Mouse (Mus musculus) megakaryocyte, embryonic 14.5 days (primary cell): ENCODE results near the gene Pdia5. TPM values are rescaled to one million over a fixed set of nuclear protein-coding genes. Genes with fewer than 3 reads are reported as not detected.

Source experiments
- H3K27me3 ChIP-seq: replicated peaks from 2 replicates; pipeline ENCODE3; 2012; ENCODE audit warnings: inconsistent platforms
- H3K36me3 ChIP-seq: replicated peaks from 2 replicates; pipeline ENCODE3; 2012; ENCODE audit warnings: low read length, inconsistent platforms, mixed read lengths
- H3K4me1 ChIP-seq: 2 replicates; pipeline ENCODE4 v1.6.1; 2012; ENCODE audit warnings: inconsistent platforms
- H3K4me3 ChIP-seq: replicated peaks from 2 replicates; pipeline ENCODE3; 2012; ENCODE audit warnings: moderate library complexity, mild to moderate bottlenecking, inconsistent platforms
- H3K9me3 ChIP-seq: 2 replicates; pipeline ENCODE4 v1.6.1; 2012; ENCODE audit warnings: inconsistent platforms
- FLI1 ChIP-seq: IDR thresholded peaks from 2 replicates; pipeline ENCODE4 v1.6.1; 2012; ENCODE audit warnings: low read length, inconsistent platforms, mixed read lengths
- GATA1 ChIP-seq: IDR thresholded peaks from 3 replicates; pipeline ENCODE4 v1.6.1; 2012; ENCODE audit warnings: mixed read lengths, low read length, inconsistent platforms, borderline replicate concordance
- polyA plus RNA-seq: library from polyadenylated mRNA; stranded (reverse); fragments of >175 nt; gene quantifications from 2 replicates; pipeline ENCODE4 v1.2.3, GENCODE M21; 2012; ENCODE audit warnings: low replicate concordance; ENCODE audit not compliant: insufficient read depth

The Pdia5 gene
- polyA plus RNA-seq, 1 experiment = 5.7 TPM

GRCm38 (mm10) chr16:35508581-35508980 lies 17.9 kb upstream of the Pdia5 start:
- Histone ChIP-seq H3K9me3 (peaks cover 36% of the 10 kb centered on the region), H3K27me3 (peaks cover 42% of the 10 kb centered on the region), H3K4me1 (peaks cover 6% of the 10 kb centered on the region), H3K4me3 (no peak overlapping the region), H3K36me3 (no peaks in the 10 kb centered on the region)
- no peak for TF ChIP-seq GATA1
- no peak for TF ChIP-seq FLI1

DNA sequence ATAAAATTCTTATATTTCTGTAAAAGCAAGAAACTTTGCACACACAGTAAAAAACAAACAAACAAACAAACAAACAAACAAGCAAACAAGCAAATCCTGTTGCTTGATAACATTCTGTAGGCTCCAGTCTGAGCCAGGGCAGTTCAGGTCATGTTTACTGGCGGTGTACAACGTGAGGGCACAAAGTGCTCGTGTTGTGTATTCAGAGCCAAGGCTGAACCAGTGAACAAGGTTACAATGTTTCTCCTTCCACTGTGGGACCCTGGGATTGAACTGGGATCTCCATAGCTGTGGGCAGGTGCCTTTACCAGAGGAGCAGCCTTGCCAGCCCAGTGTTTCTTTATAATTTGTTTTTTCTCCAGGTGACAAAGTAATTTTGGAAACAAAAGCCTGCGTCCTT lies 15.1 kb upstream of the Pdia5 start:
- Histone ChIP-seq H3K9me3 (peaks cover 32% of the 10 kb centered on the region), H3K27me3 (peaks cover 29% of the 10 kb centered on the region), H3K4me1 (peaks cover 6% of the 10 kb centered on the region), H3K4me3 (no peak overlapping the region), H3K36me3 (no peaks in the 10 kb centered on the region)
- no peak for TF ChIP-seq FLI1

GRCm38 (mm10) chr16:35504266-35504665 lies 13.6 kb upstream of the Pdia5 start:
- Histone ChIP-seq H3K27me3 (peaks cover 23% of the 10 kb centered on the region), H3K4me1 (peaks cover 6% of the 10 kb centered on the region), H3K4me3 (peak overlapping the region; percentile 17), H3K9me3 (peaks cover 41% of the 10 kb centered on the region), H3K36me3 (no peaks in the 10 kb centered on the region)
- TF ChIP-seq FLI1 (no peak), GATA1 (no peak)

GRCm38 (mm10) chr16:35502456-35502855 lies 11.8 kb upstream of the Pdia5 start:
- no peak for TF ChIP-seq FLI1
- TF ChIP-seq GATA1 = no peak
- peaks cover 41% of the 10 kb centered on the region for H3K9me3 ChIP-seq
- H3K36me3 ChIP-seq = no peaks in the 10 kb centered on the region
- H3K27me3 ChIP-seq = peaks cover 16% of the 10 kb centered on the region
- peaks cover 6% of the 10 kb centered on the region for H3K4me1 ChIP-seq
- H3K4me3 ChIP-seq = no peak overlapping the region

- TF ChIP-seq GATA1 (no peak), FLI1 (no peak)
- Histone ChIP-seq H3K4me1 (peaks cover 6% of the 10 kb centered on the region), H3K9me3 (peaks cover 43% of the 10 kb centered on the region), H3K4me3 (no peak overlapping the region), H3K27me3 (peaks cover 19% of the 10 kb centered on the region), H3K36me3 (no peaks in the 10 kb centered on the region)
These were observed 10.6 kb upstream of the Pdia5 start for GRCm38 (mm10) chr16:35501106-35501760.

- Histone ChIP-seq H3K9me3 (peaks cover 47% of the 10 kb centered on the region), H3K4me3 (no peak overlapping the region), H3K27me3 (peaks cover 15% of the 10 kb centered on the region), H3K36me3 (no peaks in the 10 kb centered on the region), H3K4me1 (peaks cover 6% of the 10 kb centered on the region)
- TF ChIP-seq GATA1 = no peak
- no peak for TF ChIP-seq FLI1
These were observed 9.7 kb upstream of the Pdia5 start for GRCm38 (mm10) chr16:35500342-35500741.

- Histone ChIP-seq H3K27me3 (peaks cover 35% of the 10 kb centered on the region), H3K9me3 (peaks cover 5% of the 10 kb centered on the region; the same call in 1 of the 2 replicates), H3K36me3 (no peaks in the 10 kb centered on the region), H3K4me1 (peaks cover 54% of the 10 kb centered on the region), H3K4me3 (peak overlapping the region; percentile 93)
- TF ChIP-seq GATA1 (no peak), FLI1 (no peak)
These were observed 880 bp downstream of the Pdia5 start for GRCm38 (mm10) chr16:35489793-35490192.

GRCm38 (mm10) chr16:35489066-35489718 lies 1.5 kb downstream of the Pdia5 start:
- Histone ChIP-seq H3K4me3 (peak overlapping the region; percentile 93), H3K4me1 (peaks cover 60% of the 10 kb centered on the region), H3K36me3 (no peaks in the 10 kb centered on the region), H3K27me3 (peaks cover 30% of the 10 kb centered on the region), H3K9me3 (no peaks in the 10 kb centered on the region)
- TF ChIP-seq GATA1 (no peak), FLI1 (no peak)

DNA sequence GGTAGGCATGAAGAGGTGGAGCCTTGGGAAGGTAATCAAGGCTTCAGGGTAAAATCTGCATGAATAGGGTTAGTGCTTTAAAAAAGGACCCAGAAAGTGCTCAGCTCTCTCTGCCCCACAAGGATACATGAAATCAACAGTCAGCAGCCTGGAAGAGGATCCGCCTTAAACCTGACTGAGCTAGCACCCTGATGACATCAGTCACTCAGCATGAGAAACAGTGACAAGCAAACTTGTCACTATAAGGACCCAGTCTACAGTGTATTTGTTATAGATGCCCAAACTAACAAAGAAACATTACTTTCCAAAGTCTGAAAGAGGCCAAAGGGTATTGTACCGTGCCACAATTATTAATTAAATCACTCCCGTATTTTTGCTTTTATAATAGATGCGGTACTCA lies 2.9 kb downstream of the Pdia5 start:
- TF ChIP-seq FLI1 = no peak
- peaks cover 21% of the 10 kb centered on the region for H3K27me3 ChIP-seq

GRCm38 (mm10) chr16:35487056-35487455 lies 3.6 kb downstream of the Pdia5 start:
- no peak overlapping the region for H3K4me3 ChIP-seq
- peaks cover under 1% of the 10 kb centered on the region for H3K36me3 ChIP-seq
- TF ChIP-seq GATA1 (no peak), FLI1 (no peak)
- H3K4me1 ChIP-seq = peaks cover 62% of the 10 kb centered on the region
- peaks cover 15% of the 10 kb centered on the region for H3K27me3 ChIP-seq
- H3K9me3 ChIP-seq = peaks cover 3% of the 10 kb centered on the region

More for the DNA sequence above, 2.9 kb downstream of the Pdia5 start:
- Histone ChIP-seq H3K4me1 (peaks cover 62% of the 10 kb centered on the region), H3K9me3 (0 out of 2 replicates have a peak, but pooled peaks cover under 1% of the 10 kb centered on the region), H3K36me3 (no peaks in the 10 kb centered on the region), H3K4me3 (no peak overlapping the region)

- TF ChIP-seq FLI1 = no peak
- no peak for TF ChIP-seq GATA1
- H3K4me3 ChIP-seq = no peak overlapping the region
- peaks cover 13% of the 10 kb centered on the region for H3K9me3 ChIP-seq
- peaks cover 8% of the 10 kb centered on the region for H3K36me3 ChIP-seq
- H3K4me1 ChIP-seq = peaks cover 59% of the 10 kb centered on the region
- peaks cover 11% of the 10 kb centered on the region for H3K27me3 ChIP-seq
These were observed 5.0 kb downstream of the Pdia5 start for GRCm38 (mm10) chr16:35485711-35486110.
